Mouse (Mus musculus): ENCODE results near the gene Tubb1. TPM values are rescaled to one million over a fixed set of nuclear protein-coding genes. Genes with fewer than 3 reads are reported as not detected.
A peak's percentile ranks its signal among the peaks of the same experiment; 100 is the strongest.

Gene Tubb1
- polyA plus RNA-seq, 1 experiment: 0.14 TPM

- Histone ChIP-seq H3K27me3 (ENCODE audit: control insufficient read depth, insufficient read depth, low read length) (no peaks in the 10 kb centered on the region), H3K4me1 (ENCODE audit: control insufficient read depth, insufficient read depth, low read length) (peaks cover 9% of the 10 kb centered on the region), H3K4me3 (ENCODE audit: control insufficient read depth, low read depth, low read length) (peak overlapping the region; percentile 75; the same call in 1 of the 2 replicates), H3K27ac (ENCODE audit: control insufficient read depth, insufficient read depth, low read depth, low read length) (no peak overlapping the region), H3K36me3 (ENCODE audit: control insufficient read depth, insufficient read depth, low read length) (no peaks in the 10 kb centered on the region)
- TF ChIP-seq CTCF (IDR thresholded peaks at IDR 0.05; ENCODE audit: control insufficient read depth, insufficient read depth, insufficient replicate concordance, low read depth, low read length): no peak
- TF ChIP-seq POLR2A (IDR thresholded peaks at IDR 0.05; ENCODE audit: control insufficient read depth, low read depth, low read length): no peak
Observed at GRCm38 (mm10) chr2:174438181-174438580, 12.3 kb upstream of the Tubb1 start.

- H3K4me3 ChIP-seq (ENCODE audit: control insufficient read depth, low read depth, low read length): peak within 1 kb of the TSS; percentile 75
- H3K27me3 ChIP-seq (ENCODE audit: control insufficient read depth, insufficient read depth, low read length): no peaks in the 10 kb centered on the region
- no peak for TF ChIP-seq POLR2A (IDR thresholded peaks at IDR 0.05; ENCODE audit: control insufficient read depth, low read depth, low read length)
- TF ChIP-seq CTCF (IDR thresholded peaks at IDR 0.05; ENCODE audit: control insufficient read depth, insufficient read depth, insufficient replicate concordance, low read depth, low read length): no peak
- no peak within 1 kb of the TSS for H3K27ac ChIP-seq (ENCODE audit: control insufficient read depth, insufficient read depth, low read depth, low read length)
- no peaks in the 10 kb centered on the region for H3K36me3 ChIP-seq (ENCODE audit: control insufficient read depth, insufficient read depth, low read length)
- H3K4me1 ChIP-seq (ENCODE audit: control insufficient read depth, insufficient read depth, low read length): peaks cover 9% of the 10 kb centered on the region
Observed at GRCm38 (mm10) chr2:174438737-174439449, 11.6 kb upstream of the Tubb1 start, which contains the start of gene Ctsz. Gene Ctsz, minus strand, starts transcription at chr2:174439039.

DNA sequence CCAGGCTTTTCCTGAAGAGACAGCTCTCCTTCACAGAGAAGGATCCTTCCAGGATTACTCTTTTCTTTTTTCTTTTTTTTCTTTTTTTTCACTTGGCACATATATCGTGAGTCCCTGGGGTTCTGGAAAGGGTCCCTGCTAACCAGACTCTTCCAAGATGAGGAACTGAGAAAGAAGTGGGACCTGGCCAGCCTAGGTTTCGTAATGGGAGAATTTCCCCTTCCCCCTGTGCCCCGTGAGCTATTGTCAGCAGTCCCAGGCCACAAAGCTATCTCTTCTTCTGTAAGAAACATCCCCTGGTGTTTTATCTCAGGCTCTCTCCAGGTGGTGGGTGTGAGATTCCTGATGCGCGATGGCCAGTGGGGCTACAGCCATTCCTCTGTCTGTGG lies 11.1 kb upstream of the Tubb1 start:
- TF ChIP-seq POLR2A (IDR thresholded peaks at IDR 0.05; ENCODE audit: control insufficient read depth, low read depth, low read length) (no peak), CTCF (IDR thresholded peaks at IDR 0.05; ENCODE audit: control insufficient read depth, insufficient read depth, insufficient replicate concordance, low read depth, low read length) (no peak)
- H3K4me3 ChIP-seq (ENCODE audit: control insufficient read depth, low read depth, low read length): no peak overlapping the region
- peaks cover 9% of the 10 kb centered on the region for H3K4me1 ChIP-seq (ENCODE audit: control insufficient read depth, insufficient read depth, low read length)
- no peak overlapping the region for H3K27ac ChIP-seq (ENCODE audit: control insufficient read depth, insufficient read depth, low read depth, low read length)
- no peaks in the 10 kb centered on the region for H3K27me3 ChIP-seq (ENCODE audit: control insufficient read depth, insufficient read depth, low read length)
- no peaks in the 10 kb centered on the region for H3K36me3 ChIP-seq (ENCODE audit: control insufficient read depth, insufficient read depth, low read length)

DNA sequence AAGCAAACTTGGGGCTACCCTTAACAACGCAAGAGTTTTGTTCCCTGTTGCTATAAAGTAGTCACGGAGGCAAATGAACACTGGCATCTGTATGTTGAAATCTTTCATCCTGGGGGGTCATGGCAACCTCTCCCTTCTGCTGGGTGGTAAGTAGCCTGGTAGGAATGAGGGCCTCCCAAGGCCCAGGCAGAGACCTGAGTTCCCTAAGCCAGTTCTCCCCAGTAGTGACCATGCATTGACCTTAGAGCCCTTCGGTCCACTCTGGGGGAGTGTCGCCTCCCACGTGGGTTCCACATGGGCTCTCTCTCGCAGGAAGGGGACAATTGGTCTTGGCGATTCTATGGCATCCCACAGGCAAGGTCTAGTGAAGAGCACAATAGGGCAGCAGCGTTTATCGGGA lies 10.5 kb upstream of the Tubb1 start:
- Histone ChIP-seq H3K4me3 (ENCODE audit: control insufficient read depth, low read depth, low read length) (no peak overlapping the region), H3K36me3 (ENCODE audit: control insufficient read depth, insufficient read depth, low read length) (no peaks in the 10 kb centered on the region), H3K27me3 (ENCODE audit: control insufficient read depth, insufficient read depth, low read length) (no peaks in the 10 kb centered on the region), H3K4me1 (ENCODE audit: control insufficient read depth, insufficient read depth, low read length) (peaks cover 9% of the 10 kb centered on the region), H3K27ac (ENCODE audit: control insufficient read depth, insufficient read depth, low read depth, low read length) (no peak overlapping the region)
- TF ChIP-seq POLR2A (IDR thresholded peaks at IDR 0.05; ENCODE audit: control insufficient read depth, low read depth, low read length) (no peak), CTCF (IDR thresholded peaks at IDR 0.05; ENCODE audit: control insufficient read depth, insufficient read depth, insufficient replicate concordance, low read depth, low read length) (no peak)

DNA sequence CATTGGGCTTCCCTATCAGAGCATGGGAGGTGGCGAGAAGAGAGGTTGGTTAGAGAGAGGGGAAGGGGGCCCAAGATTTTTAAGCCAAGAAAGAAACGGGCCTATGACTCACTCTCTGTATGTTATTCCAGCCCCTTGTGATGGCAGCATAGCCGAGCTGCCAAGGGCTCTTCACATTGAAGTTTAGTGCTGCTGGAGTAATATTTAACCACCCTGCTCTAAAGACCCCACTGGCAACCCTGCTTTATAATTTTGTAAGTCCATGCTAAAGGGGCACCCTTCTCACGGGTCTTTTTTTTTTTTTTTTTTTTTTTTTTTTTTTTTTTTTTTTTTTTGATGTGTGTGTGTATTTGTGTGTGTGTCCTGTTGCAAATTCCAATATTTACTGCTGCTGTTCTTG lies 8.6 kb upstream of the Tubb1 start:
- H3K27me3 ChIP-seq (ENCODE audit: control insufficient read depth, insufficient read depth, low read length): no peaks in the 10 kb centered on the region
- no peaks in the 10 kb centered on the region for H3K36me3 ChIP-seq (ENCODE audit: control insufficient read depth, insufficient read depth, low read length)
- H3K27ac ChIP-seq (ENCODE audit: control insufficient read depth, insufficient read depth, low read depth, low read length): no peak overlapping the region
- peaks cover 9% of the 10 kb centered on the region for H3K4me1 ChIP-seq (ENCODE audit: control insufficient read depth, insufficient read depth, low read length)
- H3K4me3 ChIP-seq (ENCODE audit: control insufficient read depth, low read depth, low read length): no peak overlapping the region
- TF ChIP-seq CTCF (IDR thresholded peaks at IDR 0.05; ENCODE audit: control insufficient read depth, insufficient read depth, insufficient replicate concordance, low read depth, low read length) (no peak), POLR2A (IDR thresholded peaks at IDR 0.05; ENCODE audit: control insufficient read depth, low read depth, low read length) (no peak)

GRCm38 (mm10) chr2:174442460-174442859 lies 8.0 kb upstream of the Tubb1 start:
- Histone ChIP-seq H3K27ac (ENCODE audit: control insufficient read depth, insufficient read depth, low read depth, low read length) (no peak overlapping the region), H3K4me1 (ENCODE audit: control insufficient read depth, insufficient read depth, low read length) (peaks cover 9% of the 10 kb centered on the region), H3K36me3 (ENCODE audit: control insufficient read depth, insufficient read depth, low read length) (no peaks in the 10 kb centered on the region), H3K27me3 (ENCODE audit: control insufficient read depth, insufficient read depth, low read length) (no peaks in the 10 kb centered on the region), H3K4me3 (ENCODE audit: control insufficient read depth, low read depth, low read length) (no peak overlapping the region)
- TF ChIP-seq POLR2A (IDR thresholded peaks at IDR 0.05; ENCODE audit: control insufficient read depth, low read depth, low read length) (no peak), CTCF (IDR thresholded peaks at IDR 0.05; ENCODE audit: control insufficient read depth, insufficient read depth, insufficient replicate concordance, low read depth, low read length) (no peak)

DNA sequence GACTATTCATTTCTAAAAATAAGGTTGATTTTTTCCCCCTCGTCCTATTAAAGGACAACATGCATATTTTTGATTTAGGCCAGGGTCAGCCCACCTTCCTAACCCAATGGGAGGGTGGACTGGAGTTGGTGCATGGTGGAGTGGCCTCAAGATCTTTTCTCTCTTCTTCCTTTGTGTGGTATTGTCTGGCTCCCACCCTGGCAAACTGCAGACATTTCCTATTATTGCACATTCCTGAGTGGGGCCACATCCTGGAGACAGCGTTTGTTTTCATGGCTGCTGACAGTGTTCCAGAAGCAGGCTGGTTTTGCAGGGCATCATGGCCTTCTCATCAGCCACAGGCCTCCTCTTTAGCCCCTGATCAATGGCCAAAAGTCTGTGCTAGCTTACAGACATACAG lies 7.4 kb upstream of the Tubb1 start:
- H3K4me3 ChIP-seq (ENCODE audit: control insufficient read depth, low read depth, low read length): no peak overlapping the region
- no peaks in the 10 kb centered on the region for H3K36me3 ChIP-seq (ENCODE audit: control insufficient read depth, insufficient read depth, low read length)
- H3K4me1 ChIP-seq (ENCODE audit: control insufficient read depth, insufficient read depth, low read length): peaks cover 8% of the 10 kb centered on the region
- H3K27me3 ChIP-seq (ENCODE audit: control insufficient read depth, insufficient read depth, low read length): no peaks in the 10 kb centered on the region
- H3K27ac ChIP-seq (ENCODE audit: control insufficient read depth, insufficient read depth, low read depth, low read length): no peak overlapping the region
- TF ChIP-seq CTCF (IDR thresholded peaks at IDR 0.05; ENCODE audit: control insufficient read depth, insufficient read depth, insufficient replicate concordance, low read depth, low read length) (no peak), POLR2A (IDR thresholded peaks at IDR 0.05; ENCODE audit: control insufficient read depth, low read depth, low read length) (no peak)
